Mouse (Mus musculus) lung, adult 2 months (tissue): Measurements from ENCODE around the gene Ints14. TPM values are rescaled to one million over a fixed set of nuclear protein-coding genes. Genes with fewer than 3 reads are reported as not detected.

ENCODE experiments used
- DNase-seq: peaks from one replicate; pipeline ENCODE4 v3.0.0; 2022
- H3K4me1 ChIP-seq: fragments of 200-500 bp; 2 replicates; pipeline ENCODE4 v1.6.1; 2011; ENCODE audit warnings: low read length; ENCODE audit not compliant: control insufficient read depth, insufficient read depth
- H3K4me3 ChIP-seq: fragments of 200-500 bp; replicated peaks from 2 replicates; pipeline ENCODE3; 2011; ENCODE audit warnings: low read depth, mild to moderate bottlenecking, control low read depth, low read length; ENCODE audit errors: extremely low read depth
- CTCF ChIP-seq: fragments of 200-500 bp; IDR thresholded peaks from 2 replicates; pipeline ENCODE4 v1.5.1; 2011; ENCODE audit warnings: mild to moderate bottlenecking, low read length, control low read depth; ENCODE audit not compliant: insufficient read depth
- POLR2A ChIP-seq: fragments of 200-500 bp; IDR thresholded peaks from 2 replicates; pipeline ENCODE4 v1.6.1; 2011; ENCODE audit warnings: low read depth, mild to moderate bottlenecking, control low read depth, low read length, borderline replicate concordance; ENCODE audit errors: extremely low read depth
- WGBS: fragments of 180-500 bp; shearing (Covaris S2); methylation state at CpG from one replicate; pipeline ENCODE4 v1.1.7; 2018; 5-methylcytosine and 5-hydroxymethylcytosine counted together
- polyA plus RNA-seq: library from polyadenylated mRNA; depleted of rRNA; stranded (reverse); fragments of >200 nt; gene quantifications from 2 replicates; pipeline ENCODE4 v1.2.3, GENCODE M21; 2012

Gene Ints14
- polyA plus RNA-seq, 1 experiment: 14.4 TPM

- DNase-seq: no peak
- no peak overlapping the region for H3K4me3 ChIP-seq
- TF ChIP-seq POLR2A: no peak
- TF ChIP-seq CTCF: no peak
These were observed 54.9 kb downstream of the Ints14 start for GRCm38 (mm10) chr9:65015461-65016222.

DNA sequence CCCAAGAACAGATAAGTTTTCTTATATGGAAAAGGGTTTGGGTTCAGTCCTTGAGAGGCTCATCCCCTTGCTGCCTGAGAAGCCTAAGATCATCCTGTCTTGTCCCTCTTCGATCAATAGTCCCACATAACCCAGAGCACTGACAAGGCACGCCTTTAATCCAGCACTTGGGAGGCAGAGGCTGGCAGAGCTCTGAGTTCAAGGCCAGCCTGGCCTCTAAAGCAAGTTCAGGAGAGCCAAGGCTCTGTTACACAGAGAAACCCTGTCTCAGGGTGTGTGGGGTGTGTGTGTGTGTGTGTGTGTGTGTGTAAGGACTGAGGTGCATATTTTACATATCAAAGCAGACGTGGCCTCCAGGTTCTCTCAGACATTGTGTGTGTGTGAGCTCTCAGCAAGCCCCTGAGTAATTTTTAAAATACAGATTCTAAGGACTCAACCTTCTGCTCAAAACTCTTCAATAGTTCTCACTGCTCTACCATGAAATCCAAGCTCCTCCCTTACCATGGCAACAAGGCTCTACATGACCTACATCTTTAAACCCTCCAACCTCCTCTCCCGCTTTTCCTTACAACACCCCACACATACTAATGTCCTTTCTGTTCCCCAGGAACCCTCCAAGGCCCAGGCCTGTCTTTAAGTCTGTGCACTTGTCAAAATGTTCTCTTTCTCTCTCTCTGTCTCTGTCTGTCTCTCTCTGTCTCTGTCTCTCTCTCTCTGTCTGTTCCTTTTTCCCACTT is 55.7 kb downstream of the Ints14 start:
- no peak for DNase-seq
- WGBS: 76% methylated on average over 4 of the region's 4 CpGs
- Histone ChIP-seq H3K4me1 (peaks cover 18% of the 10 kb centered on the region), H3K4me3 (no peak overlapping the region)
- no peak for TF ChIP-seq POLR2A
- no peak for TF ChIP-seq CTCF

More at GRCm38 (mm10) chr9:65015461-65016222, 54.9 kb downstream of the Ints14 start:
- peaks cover 18% of the 10 kb centered on the region for H3K4me1 ChIP-seq
- WGBS: 22% methylated on average over 7 of the region's 7 CpGs

DNA sequence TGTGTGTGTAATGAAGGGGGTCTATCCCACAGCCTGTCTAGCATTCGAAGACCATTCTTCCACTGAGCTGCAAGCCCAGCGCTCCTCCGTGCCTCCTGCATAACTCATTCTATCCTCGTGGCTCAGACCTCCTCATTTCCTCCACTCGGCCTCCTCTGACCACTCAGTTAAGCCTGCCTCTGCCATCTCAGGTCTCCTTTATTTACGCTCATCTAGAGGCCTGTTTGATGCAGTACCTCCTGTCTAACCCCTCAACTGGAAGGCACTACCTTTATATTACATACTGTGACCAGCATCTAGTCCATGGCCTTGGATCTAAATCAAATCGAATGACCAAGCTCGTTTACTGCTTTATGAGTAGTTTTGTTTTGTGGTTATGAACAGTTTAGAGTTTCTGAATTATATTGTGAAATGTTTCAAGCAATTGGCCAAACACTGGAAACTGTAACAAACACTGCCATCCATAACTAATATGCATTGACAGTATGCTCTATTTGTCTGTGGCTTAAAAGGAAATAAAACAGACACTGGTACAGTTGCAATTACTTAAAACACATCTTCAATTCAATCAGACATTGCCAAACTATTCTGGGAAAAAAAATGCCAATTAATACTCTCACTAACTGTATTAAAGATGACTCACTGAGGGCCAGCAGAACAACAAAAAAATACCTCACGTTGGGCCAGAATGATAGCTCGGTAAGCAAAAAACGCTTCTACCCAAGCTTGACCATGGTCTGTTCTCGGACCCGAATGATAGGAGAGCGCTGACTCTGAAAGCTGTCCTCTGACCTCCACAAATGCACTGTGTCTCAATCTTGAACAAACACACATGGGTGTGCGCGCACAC is 56.5 kb downstream of the Ints14 start:
- TF ChIP-seq POLR2A: no peak
- TF ChIP-seq CTCF: no peak
- DNase-seq: no peak
- peaks cover 22% of the 10 kb centered on the region for H3K4me1 ChIP-seq
- H3K4me3 ChIP-seq: no peak overlapping the region
- WGBS: 76% methylated on average over 16 of the region's 16 CpGs

GRCm38 (mm10) chr9:65017896-65018295 is 57.2 kb downstream of the Ints14 start:
- TF ChIP-seq POLR2A (no peak), CTCF (no peak)
- WGBS: 76% methylated on average over 4 of the region's 4 CpGs
- Histone ChIP-seq H3K4me1 (peaks cover 27% of the 10 kb centered on the region), H3K4me3 (no peak overlapping the region)
- DNase-seq: no peak

GRCm38 (mm10) chr9:65018588-65019121 is 58.0 kb downstream of the Ints14 start:
- 59% methylated on average over 3 of the region's 3 CpGs for WGBS
- H3K4me3 ChIP-seq: no peak overlapping the region
- no peak for DNase-seq
- no peak for TF ChIP-seq CTCF
- no peak for TF ChIP-seq POLR2A
- peaks cover 27% of the 10 kb centered on the region for H3K4me1 ChIP-seq

DNA sequence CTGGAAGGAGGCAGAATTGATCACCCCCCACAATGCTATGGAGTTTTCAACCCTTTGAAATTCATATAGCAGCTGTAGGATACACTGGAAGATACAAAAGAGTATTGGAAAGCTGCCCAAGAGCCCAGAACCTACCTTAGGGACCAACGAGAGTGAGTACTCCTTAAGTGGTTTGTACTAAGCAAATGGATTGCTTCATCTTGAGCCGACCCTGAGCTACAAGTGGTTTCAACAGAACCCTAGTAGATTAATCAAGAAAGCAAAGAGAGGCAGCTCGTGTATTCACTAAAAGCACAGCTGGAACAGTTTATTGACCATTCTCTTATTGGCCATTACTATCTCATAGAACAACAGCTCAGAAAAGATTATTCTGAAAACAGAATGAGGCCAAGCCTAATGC is 58.4 kb downstream of the Ints14 start:
- no peak for DNase-seq
- peaks cover 27% of the 10 kb centered on the region for H3K4me1 ChIP-seq
- WGBS: 40% methylated on average over 3 of the region's 3 CpGs
- TF ChIP-seq POLR2A (no peak), CTCF (no peak)
- no peak overlapping the region for H3K4me3 ChIP-seq

DNA sequence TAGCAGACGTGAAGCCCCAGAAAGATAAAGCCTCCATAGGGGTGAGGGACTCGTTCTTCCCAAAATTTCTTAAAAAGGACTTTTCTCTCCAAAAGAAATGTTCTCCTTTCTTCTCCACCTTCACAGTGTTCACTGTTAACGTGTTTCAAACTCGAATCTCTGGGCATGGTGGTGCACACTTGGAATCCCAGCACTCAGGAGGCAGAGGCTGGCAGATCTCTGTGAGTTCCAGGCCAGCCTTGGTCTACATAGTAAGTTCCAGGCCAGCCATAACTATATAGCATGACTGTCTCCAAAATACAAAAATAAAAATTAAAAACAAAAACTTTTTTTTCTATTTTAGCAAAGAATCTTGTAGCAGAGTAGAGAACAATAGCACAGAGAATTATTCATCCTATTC is 59.4 kb downstream of the Ints14 start:
- no peak overlapping the region for H3K4me3 ChIP-seq
- no peak for DNase-seq
- peaks cover 24% of the 10 kb centered on the region for H3K4me1 ChIP-seq
- TF ChIP-seq CTCF: no peak
- no peak for TF ChIP-seq POLR2A
- 71% methylated on average over 4 of the region's 4 CpGs for WGBS

DNA sequence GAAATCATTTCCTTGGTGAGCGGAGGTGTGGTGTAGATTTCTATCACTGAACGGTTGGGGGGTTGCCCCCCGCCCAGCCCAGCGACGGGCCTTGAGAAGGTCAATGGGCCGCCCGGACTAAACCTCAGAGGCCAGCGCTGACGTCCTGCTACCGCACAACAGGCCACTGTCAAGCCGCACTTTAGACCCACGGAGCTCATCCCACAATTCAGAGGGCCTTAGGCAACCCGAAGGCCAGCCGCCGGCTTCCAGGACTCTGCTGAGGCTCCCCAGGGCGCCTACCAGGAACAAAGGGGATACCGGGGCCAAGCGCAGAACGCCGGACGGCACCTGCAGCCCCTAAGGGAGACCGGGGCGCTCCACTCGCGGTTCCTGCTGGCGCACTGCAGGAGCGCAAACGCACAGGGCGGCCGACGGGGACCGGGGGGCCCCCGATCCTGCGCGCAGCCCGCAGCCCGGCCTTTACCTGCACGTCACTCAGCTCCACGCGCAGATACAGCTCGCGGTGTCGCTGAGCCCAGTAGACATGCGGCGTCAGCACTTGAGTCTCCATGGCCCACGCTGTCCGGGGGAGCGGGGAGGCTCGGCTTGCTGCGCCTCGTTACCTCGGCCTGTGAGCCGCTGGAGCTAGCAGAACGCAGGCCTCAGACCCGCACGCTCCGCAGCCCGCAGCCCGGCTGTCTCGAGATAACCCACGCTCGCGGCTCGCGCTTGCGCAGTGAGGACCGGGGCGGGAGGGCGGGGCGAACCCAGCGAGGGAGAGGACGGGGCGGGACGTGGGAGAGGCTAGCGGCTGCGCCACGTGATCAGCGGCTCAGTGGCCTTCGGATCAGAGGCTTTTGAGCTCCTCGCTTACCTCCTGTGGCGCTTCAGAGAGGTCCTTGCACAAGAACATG is 60.5 kb downstream of the Ints14 start, which contains the start of gene Hacd3:
Gene Hacd3, minus strand, starts transcription at position 703 of the 896 bp plus-strand sequence.
- H3K4me1 ChIP-seq: peaks cover 17% of the 10 kb centered on the region
- TF ChIP-seq POLR2A (peak; percentile 85), CTCF (no peak)
- DNase-seq: peak; percentile 82
- peak within 1 kb of the TSS; percentile 99 for H3K4me3 ChIP-seq
- WGBS: under 1% methylated on average over 81 of the region's 81 CpGs
